Mouse (Mus musculus): ENCODE measurements around the gene Gm36864. TPM values are rescaled to one million over a fixed set of nuclear protein-coding genes. Genes with fewer than 3 reads are reported as not detected.
"Not testable (repeated sequence)": the region's sequence is repeated elsewhere in the genome, so short reads cannot be mapped to it uniquely, and the experiment has no call there.

Gm36864 gene
- polyA plus RNA-seq (2014; fragmentation: Nextera tagmentation; extraction: Ambion mirVana): not detected in 2 replicates

DNA sequence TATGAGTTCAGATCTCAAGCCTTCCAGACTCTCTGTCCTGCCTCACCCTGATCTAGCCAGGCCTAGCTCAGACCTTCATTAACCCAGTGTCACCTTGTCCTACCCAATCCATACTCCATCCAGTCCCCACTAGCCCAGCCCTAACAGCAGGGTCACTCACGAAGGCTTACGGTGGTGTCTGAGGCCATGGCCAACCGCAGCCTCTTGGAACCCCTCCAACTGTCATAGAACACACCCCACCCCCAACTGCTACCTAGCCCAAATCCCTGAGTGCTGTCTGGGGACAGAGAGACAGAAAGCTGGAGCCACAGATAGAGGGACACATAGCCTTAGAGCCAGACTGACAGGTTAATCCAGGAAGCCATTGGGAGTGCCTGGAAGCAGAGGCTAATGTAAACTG is at the start of gene Gm36864:
Gene Gm36864 (plus strand): TSS at position 269 of the 400 bp plus-strand sequence.
- no peaks in the 10 kb centered on the region for H3K27me3 ChIP-seq (replicated peaks; ENCODE audit: control insufficient read depth, insufficient read depth, low read length)
- no peak within 1 kb of the TSS for H3K4me3 ChIP-seq (ENCODE audit: low read depth, low read length)
- no peaks in the 10 kb centered on the region for H3K36me3 ChIP-seq (ENCODE audit: control insufficient read depth, insufficient read depth, low read length)
- no peaks in the 10 kb centered on the region for H3K4me1 ChIP-seq (replicated peaks; ENCODE audit: control insufficient read depth, insufficient read depth, low read length)
- no peaks in the 10 kb centered on the region for H3K9me3 ChIP-seq (ENCODE audit: control insufficient read depth, low read length)
- H3K9ac ChIP-seq (ENCODE audit: low read length): no peak within 1 kb of the TSS
- no peak for ATAC-seq (replicated peaks; ENCODE audit: low FRiP score, low TSS enrichment, low read depth)
- no peak within 1 kb of the TSS for H3K4me2 ChIP-seq (ENCODE audit: low read length)
- no peak within 1 kb of the TSS for H3K27ac ChIP-seq (ENCODE audit: low read depth)
- no peak for DNase-seq (ENCODE audit: low spot score)
- 84% methylated on average over 3 of the region's 3 CpGs for WGBS

- H3K4me3 ChIP-seq (ENCODE audit: low read depth, low read length); H3K27ac ChIP-seq (ENCODE audit: low read depth); H3K4me1 ChIP-seq (replicated peaks; ENCODE audit: control insufficient read depth, insufficient read depth, low read length); H3K9me3 ChIP-seq (ENCODE audit: control insufficient read depth, low read length); DNase-seq (ENCODE audit: low spot score); H3K36me3 ChIP-seq (ENCODE audit: control insufficient read depth, insufficient read depth, low read length); H3K27me3 ChIP-seq (replicated peaks; ENCODE audit: control insufficient read depth, insufficient read depth, low read length); H3K9ac ChIP-seq (ENCODE audit: low read length); ATAC-seq (replicated peaks; ENCODE audit: low FRiP score, low TSS enrichment, low read depth); H3K4me2 ChIP-seq (ENCODE audit: low read length): not testable (repeated sequence)
- 52% methylated on average over 8 of the region's 8 CpGs for WGBS
Observed at GRCm38 (mm10) chr7:44186516-44186915, 49.5 kb upstream of the Gm36864 start.

GRCm38 (mm10) chr7:44187936-44188335 is 48.0 kb upstream of the Gm36864 start, which contains the start of gene Klk1b24:
Klk1b24 (plus strand) TSS chr7:44188236.
- H3K4me1 ChIP-seq (replicated peaks; ENCODE audit: control insufficient read depth, insufficient read depth, low read length); H3K27me3 ChIP-seq (replicated peaks; ENCODE audit: control insufficient read depth, insufficient read depth, low read length); DNase-seq (ENCODE audit: low spot score); H3K9ac ChIP-seq (ENCODE audit: low read length); ATAC-seq (replicated peaks; ENCODE audit: low FRiP score, low TSS enrichment, low read depth); H3K9me3 ChIP-seq (ENCODE audit: control insufficient read depth, low read length); H3K27ac ChIP-seq (ENCODE audit: low read depth); H3K4me2 ChIP-seq (ENCODE audit: low read length); H3K36me3 ChIP-seq (ENCODE audit: control insufficient read depth, insufficient read depth, low read length); H3K4me3 ChIP-seq (ENCODE audit: low read depth, low read length): not testable (repeated sequence)

DNA sequence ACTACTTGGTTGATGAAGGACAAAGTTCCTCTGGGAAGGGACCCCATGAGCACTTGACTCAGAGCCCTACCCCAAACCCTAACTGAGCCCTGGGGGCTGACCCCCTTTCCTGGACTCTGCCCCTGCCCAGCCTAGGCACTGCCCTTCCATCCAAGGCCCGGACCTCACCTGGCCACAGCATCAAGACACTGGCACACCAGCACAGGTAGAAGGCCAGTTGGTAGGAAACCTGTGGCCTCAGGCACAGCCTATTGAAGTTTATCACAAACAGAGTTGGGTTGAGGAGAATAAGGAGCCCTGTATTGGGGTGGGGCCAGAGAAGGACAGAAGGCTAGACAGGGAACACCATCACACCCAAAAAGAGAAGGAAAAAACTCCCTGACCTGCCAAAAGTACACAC is 42.5 kb upstream of the Gm36864 start:
- H3K27me3 ChIP-seq (replicated peaks; ENCODE audit: control insufficient read depth, insufficient read depth, low read length); H3K9me3 ChIP-seq (ENCODE audit: control insufficient read depth, low read length); H3K4me3 ChIP-seq (ENCODE audit: low read depth, low read length); H3K4me1 ChIP-seq (replicated peaks; ENCODE audit: control insufficient read depth, insufficient read depth, low read length); H3K4me2 ChIP-seq (ENCODE audit: low read length); H3K27ac ChIP-seq (ENCODE audit: low read depth); ATAC-seq (replicated peaks; ENCODE audit: low FRiP score, low TSS enrichment, low read depth); DNase-seq (ENCODE audit: low spot score); H3K9ac ChIP-seq (ENCODE audit: low read length); H3K36me3 ChIP-seq (ENCODE audit: control insufficient read depth, insufficient read depth, low read length): not testable (repeated sequence)
- WGBS: 86% methylated on average over 1 of the region's 1 CpGs

DNA sequence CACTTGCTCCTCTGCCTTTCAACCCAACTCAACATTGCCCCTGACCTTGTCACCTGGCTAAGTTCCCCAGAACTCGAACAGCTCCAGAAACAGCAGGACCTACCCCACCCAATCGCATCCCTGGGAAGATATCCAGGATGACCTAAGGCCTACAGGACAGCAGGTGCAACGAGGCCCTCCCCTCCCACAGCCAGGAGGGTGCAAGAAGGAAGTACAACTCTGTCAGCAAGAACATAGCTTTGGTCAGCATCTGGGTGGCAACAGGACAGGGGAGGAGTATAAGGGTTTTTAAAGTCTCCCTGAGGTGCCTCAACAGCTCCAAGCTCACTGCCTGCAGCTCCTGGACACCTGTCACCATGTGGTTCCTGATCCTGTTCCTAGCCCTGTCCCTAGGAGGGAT is 38.1 kb upstream of the Gm36864 start, which contains the start of gene Klk1b3:
Gene Klk1b3 (plus strand): TSS at position 301 of the 400 bp plus-strand sequence.
- Histone ChIP-seq H3K4me1 (replicated peaks; ENCODE audit: control insufficient read depth, insufficient read depth, low read length) (no peaks in the 10 kb centered on the region), H3K36me3 (ENCODE audit: control insufficient read depth, insufficient read depth, low read length) (no peaks in the 10 kb centered on the region), H3K4me3 (ENCODE audit: low read depth, low read length) (no peak within 1 kb of the TSS), H3K9me3 (ENCODE audit: control insufficient read depth, low read length) (no peaks in the 10 kb centered on the region), H3K4me2 (ENCODE audit: low read length) (no peak within 1 kb of the TSS), H3K9ac (ENCODE audit: low read length) (no peak within 1 kb of the TSS), H3K27ac (ENCODE audit: low read depth) (no peak within 1 kb of the TSS), H3K27me3 (replicated peaks; ENCODE audit: control insufficient read depth, insufficient read depth, low read length) (no peaks in the 10 kb centered on the region)
- WGBS: 63% methylated on average over 3 of the region's 3 CpGs
- ATAC-seq (replicated peaks; ENCODE audit: low FRiP score, low TSS enrichment, low read depth): no peak
- DNase-seq (ENCODE audit: low spot score): peak; percentile 27

DNA sequence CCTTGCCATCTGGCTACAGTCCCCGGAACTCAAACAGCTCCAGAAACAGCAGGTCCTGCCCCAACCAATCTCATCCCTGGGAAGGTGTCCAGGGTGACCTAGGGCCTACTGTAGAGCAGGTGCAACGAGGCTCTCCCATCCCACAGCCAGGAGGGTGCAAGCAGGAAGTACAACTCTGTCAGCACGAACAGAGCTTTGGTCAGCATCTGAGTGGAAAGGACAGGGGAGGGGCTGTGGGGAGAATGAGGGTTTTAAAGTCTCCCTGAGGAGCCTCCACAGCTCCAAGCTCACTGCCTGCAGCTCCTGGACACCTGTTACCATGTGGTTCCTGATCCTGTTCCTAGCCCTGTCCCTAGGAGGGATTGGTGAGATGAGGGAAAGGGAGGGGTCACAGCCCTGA is 28.8 kb upstream of the Gm36864 start, which contains the start of gene Klk1b4:
Gene Klk1b4 (plus strand): TSS at position 301 of the 400 bp plus-strand sequence.
- H3K9me3 ChIP-seq (ENCODE audit: control insufficient read depth, low read length); DNase-seq (ENCODE audit: low spot score); H3K4me3 ChIP-seq (ENCODE audit: low read depth, low read length); ATAC-seq (replicated peaks; ENCODE audit: low FRiP score, low TSS enrichment, low read depth); H3K4me1 ChIP-seq (replicated peaks; ENCODE audit: control insufficient read depth, insufficient read depth, low read length); H3K9ac ChIP-seq (ENCODE audit: low read length); H3K27me3 ChIP-seq (replicated peaks; ENCODE audit: control insufficient read depth, insufficient read depth, low read length); H3K4me2 ChIP-seq (ENCODE audit: low read length); H3K36me3 ChIP-seq (ENCODE audit: control insufficient read depth, insufficient read depth, low read length); H3K27ac ChIP-seq (ENCODE audit: low read depth): not testable (repeated sequence)
- WGBS: 42% methylated on average over 3 of the region's 3 CpGs

GRCm38 (mm10) chr7:44208307-44208706 is 27.7 kb upstream of the Gm36864 start:
- Histone ChIP-seq H3K4me2 (ENCODE audit: low read length) (no peak overlapping the region), H3K9ac (ENCODE audit: low read length) (no peak overlapping the region), H3K4me1 (replicated peaks; ENCODE audit: control insufficient read depth, insufficient read depth, low read length) (no peaks in the 10 kb centered on the region), H3K4me3 (ENCODE audit: low read depth, low read length) (no peak overlapping the region), H3K27ac (ENCODE audit: low read depth) (no peak overlapping the region), H3K9me3 (ENCODE audit: control insufficient read depth, low read length) (no peaks in the 10 kb centered on the region), H3K36me3 (ENCODE audit: control insufficient read depth, insufficient read depth, low read length) (no peaks in the 10 kb centered on the region), H3K27me3 (replicated peaks; ENCODE audit: control insufficient read depth, insufficient read depth, low read length) (no peaks in the 10 kb centered on the region)
- DNase-seq (ENCODE audit: low spot score) (no peak), ATAC-seq (replicated peaks; ENCODE audit: low FRiP score, low TSS enrichment, low read depth) (no peak)
- 76% methylated on average over 3 of the region's 3 CpGs for WGBS

GRCm38 (mm10) chr7:44215645-44216044 is 20.3 kb upstream of the Gm36864 start, which contains the start of gene Klk1b5:
Klk1b5 (plus strand) TSS chr7:44215945.
- Histone ChIP-seq H3K4me2 (ENCODE audit: low read length) (no peak within 1 kb of the TSS), H3K9ac (ENCODE audit: low read length) (no peak within 1 kb of the TSS), H3K9me3 (ENCODE audit: control insufficient read depth, low read length) (no peaks in the 10 kb centered on the region), H3K4me1 (replicated peaks; ENCODE audit: control insufficient read depth, insufficient read depth, low read length) (no peaks in the 10 kb centered on the region), H3K36me3 (ENCODE audit: control insufficient read depth, insufficient read depth, low read length) (no peaks in the 10 kb centered on the region), H3K4me3 (ENCODE audit: low read depth, low read length) (no peak within 1 kb of the TSS), H3K27ac (ENCODE audit: low read depth) (no peak within 1 kb of the TSS), H3K27me3 (replicated peaks; ENCODE audit: control insufficient read depth, insufficient read depth, low read length) (no peaks in the 10 kb centered on the region)
- DNase-seq (ENCODE audit: low spot score) (no peak), ATAC-seq (replicated peaks; ENCODE audit: low FRiP score, low TSS enrichment, low read depth) (no peak)
- 86% methylated on average over 1 of the region's 1 CpGs for WGBS

DNA sequence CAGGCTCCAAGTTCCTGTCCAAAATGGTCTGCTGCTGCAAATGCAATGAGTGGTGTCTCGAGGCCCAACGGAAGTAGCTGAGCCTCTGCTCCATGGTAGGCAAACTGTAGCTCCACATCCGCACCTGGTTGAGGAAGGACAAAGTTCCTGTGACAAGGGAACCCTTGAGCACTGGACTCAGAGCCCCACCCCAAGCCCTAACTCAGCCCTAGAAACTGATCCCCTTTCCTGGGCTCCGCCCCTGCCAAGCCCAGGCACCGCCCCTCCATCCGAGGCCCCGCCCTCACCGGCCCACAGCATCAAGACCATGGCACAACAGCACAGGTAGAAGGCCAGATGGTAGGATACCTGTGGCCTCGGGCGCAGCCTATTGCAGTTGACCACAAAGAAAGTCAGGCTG is 14.4 kb upstream of the Gm36864 start:
- not testable (repeated sequence) for H3K4me3 ChIP-seq (ENCODE audit: low read depth, low read length); H3K27ac ChIP-seq (ENCODE audit: low read depth); H3K9ac ChIP-seq (ENCODE audit: low read length); H3K4me1 ChIP-seq (replicated peaks; ENCODE audit: control insufficient read depth, insufficient read depth, low read length); ATAC-seq (replicated peaks; ENCODE audit: low FRiP score, low TSS enrichment, low read depth); H3K9me3 ChIP-seq (ENCODE audit: control insufficient read depth, low read length); H3K27me3 ChIP-seq (replicated peaks; ENCODE audit: control insufficient read depth, insufficient read depth, low read length); DNase-seq (ENCODE audit: low spot score); H3K4me2 ChIP-seq (ENCODE audit: low read length); H3K36me3 ChIP-seq (ENCODE audit: control insufficient read depth, insufficient read depth, low read length)
- WGBS: 74% methylated on average over 8 of the region's 10 CpGs
